Mouse (Mus musculus) kidney, embryonic 15.5 days (tissue): Measurements from ENCODE around the gene Sacm1l. TPM values are rescaled to one million over a fixed set of nuclear protein-coding genes. Genes with fewer than 3 reads are reported as not detected.

Experiments used
- ATAC-seq: fragments of 200-750 bp; cut with Nextera tagmentation; replicated peaks from 2 replicates; pipeline ENCODE4 v1.8.0; 2017; ENCODE audit warnings: moderate TSS enrichment; ENCODE audit not compliant: low FRiP score
- H3K27ac ChIP-seq: fragments of 300-500 bp; sonication (generic); 2 replicates; pipeline ENCODE4 v1.5.1; 2015; ENCODE audit warnings: mild to moderate bottlenecking, inconsistent platforms
- H3K27me3 ChIP-seq: fragments of 300-500 bp; sonication (generic); 2 replicates; pipeline ENCODE4 v1.6.1; 2015; ENCODE audit warnings: inconsistent platforms
- H3K36me3 ChIP-seq: fragments of 300-500 bp; sonication (generic); 2 replicates; pipeline ENCODE4 v1.6.1; 2015; ENCODE audit warnings: inconsistent platforms
- H3K4me1 ChIP-seq: fragments of 300-500 bp; sonication (generic); 2 replicates; pipeline ENCODE4 v1.6.1; 2015; ENCODE audit warnings: inconsistent platforms
- H3K4me2 ChIP-seq: fragments of 300-500 bp; sonication (generic); 2 replicates; pipeline ENCODE4 v1.6.1; 2015; ENCODE audit warnings: moderate library complexity, mild to moderate bottlenecking, inconsistent platforms
- H3K4me3 ChIP-seq: fragments of 300-500 bp; sonication (generic); replicated peaks from 2 replicates; pipeline ENCODE4 v1.5.1; 2015; ENCODE audit warnings: mild to moderate bottlenecking, inconsistent platforms
- H3K9ac ChIP-seq: fragments of 300-500 bp; sonication (generic); 2 replicates; pipeline ENCODE4 v1.6.1; 2015; ENCODE audit warnings: mild to moderate bottlenecking, inconsistent platforms
- H3K9me3 ChIP-seq: fragments of 300-500 bp; sonication (generic); replicated peaks from 2 replicates; pipeline ENCODE4 v1.6.1; 2016; ENCODE audit warnings: inconsistent platforms
- WGBS: fragments of 180-500 bp; shearing (Covaris S2); methylation state at CpG from one replicate; pipeline ENCODE4 v1.1.7; 2015; ENCODE audit warnings: mixed read lengths; 5-methylcytosine and 5-hydroxymethylcytosine counted together
- polyA plus RNA-seq: library from polyadenylated mRNA; unstranded; fragments of >200 nt; fragmentation: Nextera tagmentation; extraction: Ambion mirVana; gene quantifications from 2 replicates; pipeline ENCODE4 v1.2.1, GENCODE M21; 2015

The Sacm1l gene
- polyA plus RNA-seq, 1 experiment from 2014 or later = 56.1 TPM

DNA sequence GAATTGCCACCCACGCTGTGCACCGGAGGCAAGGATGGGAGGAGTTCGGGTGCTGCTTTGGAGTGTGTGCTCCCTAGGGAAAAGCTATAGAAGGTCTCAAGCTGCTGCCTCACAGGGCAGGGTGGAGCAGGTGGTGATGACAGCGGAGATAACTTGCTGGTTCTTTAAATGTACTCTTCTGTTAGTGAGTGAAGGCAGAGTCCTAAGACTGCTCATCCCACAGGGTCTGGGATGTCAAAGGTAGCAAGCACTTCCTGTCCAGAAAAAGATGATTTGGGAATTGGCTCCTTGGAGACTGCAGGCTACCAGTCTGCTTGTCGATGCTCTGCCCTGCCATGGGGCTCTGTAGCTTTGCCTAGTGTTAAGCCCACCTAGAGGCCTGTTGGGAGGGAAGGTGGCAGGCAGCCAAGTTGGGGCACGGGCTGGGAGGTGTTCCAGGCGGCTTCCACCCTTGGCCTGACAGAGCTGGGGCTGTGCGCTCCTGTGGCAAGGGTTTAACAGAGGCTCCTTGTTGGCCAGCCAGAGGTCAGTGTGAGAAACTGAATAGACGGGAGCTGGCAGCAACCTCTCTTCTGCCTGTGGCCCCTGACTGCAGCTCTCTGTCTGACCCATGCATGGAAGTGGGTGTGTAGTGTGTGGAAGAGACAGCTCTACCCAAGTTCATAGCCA, 37.5 kb upstream of the Sacm1l start:
- Histone ChIP-seq H3K9ac (no peak overlapping the region), H3K4me3 (no peak overlapping the region), H3K27me3 (no peaks in the 10 kb centered on the region), H3K27ac (peak overlapping the region; percentile 37), H3K36me3 (peaks cover 7% of the 10 kb centered on the region; the same call in 1 of the 2 replicates), H3K4me1 (peaks cover 50% of the 10 kb centered on the region), H3K9me3 (no peaks in the 10 kb centered on the region), H3K4me2 (no peak overlapping the region)
- peak; percentile 57 for ATAC-seq
- 72% methylated on average over 9 of the region's 9 CpGs for WGBS

DNA sequence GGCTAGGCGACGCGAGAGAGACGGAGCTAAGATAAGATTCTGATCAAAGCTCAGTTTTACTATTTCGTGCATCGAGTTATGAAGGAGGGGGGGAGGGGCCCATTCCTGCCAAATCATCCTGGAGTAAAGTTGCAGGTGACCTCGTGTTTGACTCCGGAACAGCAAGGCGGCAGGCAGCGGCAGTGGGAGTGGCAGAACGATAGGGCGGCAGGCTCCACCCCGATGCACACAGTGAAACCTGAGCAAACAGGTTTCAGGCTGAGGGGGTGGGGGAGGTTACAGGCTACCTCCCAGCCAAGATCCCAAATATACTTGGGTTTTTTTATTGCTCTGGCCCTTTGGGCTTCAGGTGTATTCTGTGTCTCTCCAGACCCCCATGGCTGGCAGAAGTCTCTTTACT, 32.9 kb upstream of the Sacm1l start:
- Histone ChIP-seq H3K27me3 (no peaks in the 10 kb centered on the region), H3K36me3 (peaks cover 24% of the 10 kb centered on the region), H3K27ac (peak overlapping the region; percentile 64), H3K4me3 (peak overlapping the region; percentile 23; the same call in 1 of the 2 replicates), H3K9me3 (no peaks in the 10 kb centered on the region), H3K4me1 (peaks cover 29% of the 10 kb centered on the region), H3K9ac (no peak overlapping the region), H3K4me2 (peak overlapping the region; percentile 49)
- peak; percentile 71 for ATAC-seq
- WGBS = 8% methylated on average over 13 of the region's 13 CpGs

DNA sequence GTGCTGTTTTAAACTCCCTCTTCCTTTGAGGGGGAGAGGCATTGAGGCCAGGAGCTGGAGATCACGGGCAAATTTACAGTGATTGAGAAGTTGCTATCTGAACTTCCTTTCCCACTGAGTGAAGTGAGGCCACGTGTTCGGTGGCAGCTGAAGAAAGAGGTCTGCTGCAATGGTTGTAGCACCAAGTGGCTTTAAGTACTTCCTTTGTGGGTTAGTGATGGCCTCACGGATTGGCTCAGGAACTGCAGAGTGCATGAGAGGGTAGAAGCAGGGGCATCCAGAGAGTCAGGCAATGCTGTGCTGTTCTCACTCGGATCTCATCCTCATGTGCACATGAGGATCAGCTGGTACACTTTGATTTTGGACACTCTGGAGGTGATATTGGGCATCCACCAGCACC, 31.7 kb upstream of the Sacm1l start:
- Histone ChIP-seq H3K9ac (no peak overlapping the region), H3K4me2 (no peak overlapping the region), H3K27me3 (no peaks in the 10 kb centered on the region), H3K9me3 (no peaks in the 10 kb centered on the region), H3K4me1 (peaks cover 20% of the 10 kb centered on the region), H3K27ac (no peak overlapping the region), H3K36me3 (peaks cover 34% of the 10 kb centered on the region), H3K4me3 (no peak overlapping the region)
- 69% methylated on average over 5 of the region's 5 CpGs for WGBS
- ATAC-seq = no peak

DNA sequence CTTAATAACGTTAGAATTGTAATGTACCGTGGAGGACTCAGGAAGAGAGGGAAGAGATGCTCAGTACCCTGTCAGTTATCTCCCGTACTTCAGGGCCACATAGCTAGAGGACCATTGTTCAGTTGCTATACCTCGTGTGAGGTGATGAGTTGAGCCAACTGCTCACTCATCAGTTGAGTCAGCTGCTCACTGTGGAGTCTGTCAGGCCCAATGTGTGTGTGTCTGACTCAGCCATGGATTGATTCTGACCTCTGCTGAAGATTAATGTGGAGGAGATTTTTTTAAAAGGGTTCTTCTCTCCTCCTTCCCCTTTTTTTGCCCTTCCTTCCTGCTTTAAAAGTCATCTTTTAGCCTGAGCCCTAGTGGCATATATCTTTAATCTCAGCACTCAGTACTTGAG, 29.1 kb upstream of the Sacm1l start:
- H3K9ac ChIP-seq = no peak overlapping the region
- ATAC-seq = no peak
- no peak overlapping the region for H3K4me2 ChIP-seq
- WGBS = 85% methylated on average over 4 of the region's 4 CpGs
- no peaks in the 10 kb centered on the region for H3K27me3 ChIP-seq
- no peaks in the 10 kb centered on the region for H3K9me3 ChIP-seq
- H3K36me3 ChIP-seq = peaks cover 45% of the 10 kb centered on the region
- peaks cover 20% of the 10 kb centered on the region for H3K4me1 ChIP-seq
- no peak overlapping the region for H3K4me3 ChIP-seq
- H3K27ac ChIP-seq = no peak overlapping the region

DNA sequence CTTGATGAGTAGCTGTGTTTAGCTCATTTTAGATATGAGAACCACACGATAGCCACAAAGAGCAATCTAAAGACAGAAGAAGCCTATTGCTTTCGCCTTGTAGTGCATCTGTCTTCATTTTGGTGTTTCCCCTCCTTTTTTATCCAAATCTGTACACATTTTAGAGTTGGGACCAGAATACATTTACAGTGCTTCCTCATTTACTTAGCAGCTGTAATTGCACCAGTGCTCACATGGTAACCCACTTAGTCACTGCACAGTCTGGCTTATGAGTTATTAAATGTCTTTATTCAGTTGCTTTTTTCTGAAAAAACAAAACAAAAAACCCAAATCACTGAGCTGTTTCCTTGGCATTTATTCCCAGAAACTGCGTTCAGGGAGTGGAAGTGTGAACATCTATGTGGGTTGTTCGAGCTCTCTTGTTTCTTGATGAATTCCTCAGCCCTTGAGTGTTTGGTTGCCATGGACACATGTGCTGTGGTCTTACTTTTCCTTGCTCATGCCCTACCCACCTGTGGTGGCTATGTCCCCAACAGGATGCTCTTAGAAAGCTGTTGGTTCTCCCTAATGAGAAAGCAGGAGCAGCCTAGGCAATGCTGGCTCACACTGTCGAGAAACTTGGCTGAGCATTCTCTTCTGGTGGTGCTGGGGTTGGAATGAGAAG, 26.3 kb upstream of the Sacm1l start:
- no peak overlapping the region for H3K27ac ChIP-seq
- peaks cover 45% of the 10 kb centered on the region for H3K36me3 ChIP-seq
- ATAC-seq = no peak
- H3K9ac ChIP-seq = no peak overlapping the region
- H3K4me1 ChIP-seq = peaks cover 13% of the 10 kb centered on the region; the same call in 1 of the 2 replicates
- H3K4me2 ChIP-seq = no peak overlapping the region
- 82% methylated on average over 5 of the region's 5 CpGs for WGBS
- no peaks in the 10 kb centered on the region for H3K9me3 ChIP-seq
- no peak overlapping the region for H3K4me3 ChIP-seq
- H3K27me3 ChIP-seq = no peaks in the 10 kb centered on the region

DNA sequence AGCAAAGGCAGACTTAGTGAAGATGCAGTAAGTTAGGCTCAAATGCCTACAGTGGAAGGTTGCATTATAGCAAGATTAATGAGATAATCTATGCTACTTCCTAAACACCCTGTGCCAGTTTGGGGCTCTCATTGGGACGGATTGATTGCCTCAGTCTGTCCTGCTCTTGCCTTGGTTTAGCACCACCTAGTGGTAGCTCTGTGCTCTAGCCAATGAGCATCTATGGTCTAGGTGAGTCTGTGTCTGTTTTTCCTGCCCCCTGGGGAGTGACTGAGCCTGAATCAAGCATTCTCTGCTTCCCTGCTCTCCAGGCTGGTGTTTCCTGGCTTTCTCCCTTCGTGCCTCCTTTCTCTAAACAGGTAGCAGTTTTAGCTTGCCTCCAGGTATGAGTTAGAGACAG, 25.2 kb upstream of the Sacm1l start:
- WGBS = 16% methylated on average over 2 of the region's 2 CpGs
- Histone ChIP-seq H3K4me2 (no peak overlapping the region), H3K9ac (no peak overlapping the region), H3K27me3 (no peaks in the 10 kb centered on the region), H3K27ac (no peak overlapping the region), H3K4me3 (no peak overlapping the region), H3K4me1 (peaks cover 16% of the 10 kb centered on the region; the same call in 1 of the 2 replicates), H3K9me3 (no peaks in the 10 kb centered on the region), H3K36me3 (peaks cover 41% of the 10 kb centered on the region)
- ATAC-seq = peak; percentile 78

DNA sequence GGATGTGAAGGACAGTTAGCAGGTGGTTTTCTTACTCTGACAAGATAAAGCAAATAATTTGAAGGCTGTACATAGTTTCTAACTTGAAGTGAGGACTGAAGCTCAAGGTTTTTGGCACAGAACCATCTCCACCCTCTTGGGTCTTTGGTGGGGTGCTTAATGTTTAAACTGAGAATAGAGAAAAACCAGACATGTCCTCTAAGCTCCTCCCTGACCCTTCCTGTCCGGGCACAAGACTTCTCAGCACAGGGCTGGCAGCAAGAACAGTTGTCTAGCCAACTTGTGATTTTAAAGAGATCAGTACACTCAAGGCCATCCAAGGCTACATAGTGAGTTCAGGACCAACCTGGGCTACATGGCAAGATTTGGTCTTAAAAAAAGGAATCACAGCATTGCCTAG, 24.0 kb upstream of the Sacm1l start:
- Histone ChIP-seq H3K4me2 (no peak overlapping the region), H3K9me3 (no peaks in the 10 kb centered on the region), H3K27me3 (no peaks in the 10 kb centered on the region), H3K4me3 (no peak overlapping the region), H3K9ac (no peak overlapping the region), H3K27ac (0 out of 2 replicates have a peak overlapping the region, but pooled peaks have one; percentile 1), H3K4me1 (peaks cover 23% of the 10 kb centered on the region), H3K36me3 (peaks cover 37% of the 10 kb centered on the region)
- 57% methylated on average over 1 of the region's 1 CpGs for WGBS
- ATAC-seq = no peak

DNA sequence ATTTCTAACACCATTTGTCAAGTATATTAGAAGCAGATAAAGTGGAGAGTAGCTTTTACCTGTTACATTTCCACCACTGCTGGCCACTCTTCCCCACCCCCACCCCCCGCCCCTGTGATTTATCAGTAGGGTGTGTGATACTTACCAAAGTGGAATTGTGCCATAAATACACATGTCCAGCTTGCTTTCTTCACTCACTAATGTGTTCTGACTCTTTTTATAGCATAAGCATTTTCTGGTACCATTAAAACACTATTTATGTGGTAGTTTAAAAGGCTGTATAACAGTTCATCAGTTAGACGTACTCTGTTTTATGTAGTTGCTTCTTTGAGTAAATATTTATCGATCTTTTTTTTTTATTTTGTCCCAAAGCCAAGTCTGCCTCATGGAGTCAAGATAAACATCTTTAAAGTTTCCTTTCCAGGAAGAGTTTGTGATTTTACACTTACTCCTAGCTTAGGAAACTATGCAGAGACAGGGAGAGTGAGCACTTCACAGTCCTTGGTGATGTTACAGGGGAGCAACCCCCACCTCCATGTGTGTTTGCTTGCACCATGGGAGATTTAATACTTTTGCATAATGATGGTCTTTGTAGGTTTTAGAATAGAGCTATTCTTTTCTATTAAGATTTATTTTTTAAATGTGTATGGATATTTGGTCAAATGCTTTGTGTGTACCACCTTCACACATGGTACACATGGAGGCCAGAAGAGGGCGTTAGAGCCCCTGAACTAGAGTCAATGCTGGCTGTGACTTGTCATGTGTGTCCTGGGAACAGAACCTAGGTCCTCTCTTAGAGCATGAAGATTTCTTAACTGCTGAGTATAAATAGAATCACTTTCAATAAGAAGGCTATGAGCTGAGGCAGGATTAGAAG, 23.1 kb upstream of the Sacm1l start:
- Histone ChIP-seq H3K4me3 (no peak overlapping the region), H3K27me3 (no peaks in the 10 kb centered on the region), H3K9ac (no peak overlapping the region), H3K36me3 (peaks cover 37% of the 10 kb centered on the region), H3K4me2 (peak overlapping the region; percentile 14; the same call in 1 of the 2 replicates), H3K27ac (0 out of 2 replicates have a peak overlapping the region, but pooled peaks have one; percentile 37), H3K4me1 (peaks cover 27% of the 10 kb centered on the region), H3K9me3 (no peaks in the 10 kb centered on the region)
- WGBS = 50% methylated on average over 4 of the region's 4 CpGs
- ATAC-seq = 0 out of 2 replicates have a peak, but pooled peaks have one; percentile 33

DNA sequence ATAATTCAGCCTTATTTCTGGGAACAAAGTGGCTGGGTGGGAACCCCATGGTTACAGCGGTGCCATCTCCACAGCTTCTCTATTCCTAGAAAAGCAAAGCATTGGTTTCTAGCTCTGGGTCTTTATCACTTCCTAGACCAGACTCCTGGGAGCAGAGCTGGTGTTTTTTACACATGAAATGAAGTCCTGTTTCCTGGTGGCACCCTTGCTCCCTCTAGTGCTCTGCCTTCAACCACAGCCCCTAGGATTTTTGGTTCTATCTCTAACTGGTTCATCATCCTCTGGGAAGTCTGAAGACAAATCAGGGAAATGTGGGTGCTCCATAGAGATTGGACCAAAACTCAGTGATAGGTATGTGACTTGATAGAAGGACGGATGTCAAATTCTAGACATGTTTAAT, 22.2 kb upstream of the Sacm1l start:
- H3K27ac ChIP-seq = no peak overlapping the region
- 85% methylated on average over 2 of the region's 2 CpGs for WGBS
- H3K36me3 ChIP-seq = peaks cover 39% of the 10 kb centered on the region
- no peak overlapping the region for H3K4me3 ChIP-seq
- peaks cover 27% of the 10 kb centered on the region for H3K4me1 ChIP-seq
- no peaks in the 10 kb centered on the region for H3K27me3 ChIP-seq
- no peak for ATAC-seq
- no peak overlapping the region for H3K4me2 ChIP-seq
- H3K9ac ChIP-seq = no peak overlapping the region
- no peaks in the 10 kb centered on the region for H3K9me3 ChIP-seq

DNA sequence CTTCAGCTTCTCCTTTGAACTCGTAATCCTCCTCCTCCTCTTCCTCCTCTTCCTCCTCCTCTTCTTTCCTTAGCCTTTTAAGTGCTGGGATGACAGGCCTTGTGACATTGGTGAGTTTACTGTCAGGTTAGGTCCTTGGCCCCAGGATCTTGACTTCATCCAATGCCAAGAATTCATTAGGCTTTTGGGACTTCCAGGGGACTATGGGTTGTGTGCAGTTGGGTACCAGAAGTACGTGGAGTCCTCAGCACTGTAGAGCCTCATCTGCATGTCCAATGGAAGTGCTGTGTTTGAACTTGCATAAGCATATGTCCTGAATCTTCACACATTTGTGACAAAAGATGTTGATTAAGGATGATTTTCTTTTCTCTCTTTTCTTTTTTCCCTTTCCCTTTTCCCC, 20.6 kb upstream of the Sacm1l start:
- H3K4me2 ChIP-seq = no peak overlapping the region
- no peak for ATAC-seq
- H3K4me1 ChIP-seq = peaks cover 27% of the 10 kb centered on the region
- H3K9me3 ChIP-seq = no peaks in the 10 kb centered on the region
- H3K27ac ChIP-seq = no peak overlapping the region
- WGBS = 87% methylated on average over 2 of the region's 2 CpGs
- H3K27me3 ChIP-seq = no peaks in the 10 kb centered on the region
- H3K9ac ChIP-seq = no peak overlapping the region
- no peak overlapping the region for H3K4me3 ChIP-seq
- H3K36me3 ChIP-seq = peaks cover 38% of the 10 kb centered on the region

DNA sequence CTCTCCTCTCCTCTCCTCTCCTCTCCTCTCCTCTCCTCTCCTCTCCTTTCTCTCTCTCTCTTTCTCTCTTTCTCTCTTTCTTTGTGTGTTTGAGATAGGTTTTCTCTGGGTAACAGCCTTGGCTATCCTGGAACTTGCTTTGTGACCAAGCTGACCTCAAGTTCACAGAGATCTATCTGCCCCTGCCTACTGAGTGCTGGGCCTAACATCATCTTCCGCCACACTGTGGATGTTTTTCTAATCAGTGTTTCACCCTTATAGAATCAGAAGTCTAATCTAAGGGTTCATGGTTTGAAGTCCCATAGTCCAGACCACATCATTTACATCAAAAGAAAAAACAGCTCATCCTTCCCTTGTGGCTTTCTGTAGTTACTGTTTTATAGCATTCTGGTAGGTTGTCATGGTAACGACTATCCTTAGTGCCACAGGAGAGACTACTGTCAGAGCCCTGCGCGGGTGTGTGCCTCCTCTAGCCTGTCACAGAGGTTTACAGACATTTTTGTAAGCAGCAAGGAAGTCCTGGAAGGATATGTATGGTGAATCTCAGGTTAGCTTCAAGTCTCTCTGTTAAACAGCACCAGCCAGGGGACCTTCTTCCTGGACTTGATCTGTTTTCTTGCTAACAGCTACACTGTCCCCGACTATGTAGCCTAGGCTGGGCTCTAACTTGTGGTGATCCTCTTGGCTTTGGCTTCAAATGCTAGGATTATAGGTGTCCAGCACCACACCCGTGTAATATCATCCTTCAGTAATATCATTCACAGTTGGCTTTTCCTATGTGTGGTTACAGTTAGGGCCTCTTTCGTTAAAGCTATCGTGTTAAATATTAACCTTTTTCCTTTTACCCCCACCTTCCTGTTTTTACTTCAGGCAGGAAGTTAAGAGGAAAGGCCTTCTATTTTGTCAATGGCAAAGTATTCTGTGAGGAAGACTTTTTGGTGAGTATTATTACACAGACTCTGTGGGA, 19.6 kb upstream of the Sacm1l start:
- ATAC-seq = peak; percentile 55
- Histone ChIP-seq H3K36me3 (peaks cover 40% of the 10 kb centered on the region), H3K4me1 (peaks cover 27% of the 10 kb centered on the region), H3K9me3 (no peaks in the 10 kb centered on the region), H3K4me3 (no peak overlapping the region), H3K4me2 (peak overlapping the region; percentile 37), H3K27me3 (no peaks in the 10 kb centered on the region), H3K9ac (no peak overlapping the region), H3K27ac (peak overlapping the region; percentile 75)
- 61% methylated on average over 8 of the region's 8 CpGs for WGBS
